Mouse (Mus musculus) erythroblast, embryonic 14.5 days (primary cell): ENCODE measurements around the gene Soga1. TPM values are rescaled to one million over a fixed set of nuclear protein-coding genes. Genes with fewer than 3 reads are reported as not detected.

Experiments
- H3K27me3 ChIP-seq: 2 replicates; pipeline ENCODE4 v1.6.1; 2012; ENCODE audit warnings: inconsistent platforms; ENCODE audit not compliant: control insufficient read depth
- H3K36me3 ChIP-seq: 2 replicates; pipeline ENCODE4 v1.6.1; 2012; ENCODE audit warnings: mild to moderate bottlenecking, inconsistent platforms; ENCODE audit not compliant: control insufficient read depth
- H3K4me1 ChIP-seq: 2 replicates; pipeline ENCODE4 v1.6.1; 2012; ENCODE audit warnings: inconsistent platforms; ENCODE audit not compliant: control insufficient read depth
- H3K4me3 ChIP-seq: replicated peaks from 2 replicates; pipeline ENCODE3; 2012; ENCODE audit warnings: moderate library complexity, mild to moderate bottlenecking, inconsistent platforms
- H3K9me3 ChIP-seq: 2 replicates; pipeline ENCODE4 v1.6.1; 2012; ENCODE audit warnings: low read length, inconsistent platforms, mixed read lengths; ENCODE audit not compliant: control insufficient read depth
- GATA1 ChIP-seq: IDR thresholded peaks from 2 replicates; pipeline ENCODE4 v1.6.1; 2012; ENCODE audit warnings: low read length, inconsistent platforms, mixed read lengths
- TAL1 ChIP-seq: IDR thresholded peaks from 3 replicates; pipeline ENCODE4 v1.6.1; 2012; ENCODE audit warnings: low read length, inconsistent platforms, mixed read lengths
- polyA plus RNA-seq: library from polyadenylated mRNA; stranded (reverse); fragments of >175 nt; gene quantifications from 2 replicates; pipeline ENCODE4 v1.2.3, GENCODE M21; 2012

Gene Soga1
- 0.08 and 0.14 TPM in 2 replicates for polyA plus RNA-seq

DNA sequence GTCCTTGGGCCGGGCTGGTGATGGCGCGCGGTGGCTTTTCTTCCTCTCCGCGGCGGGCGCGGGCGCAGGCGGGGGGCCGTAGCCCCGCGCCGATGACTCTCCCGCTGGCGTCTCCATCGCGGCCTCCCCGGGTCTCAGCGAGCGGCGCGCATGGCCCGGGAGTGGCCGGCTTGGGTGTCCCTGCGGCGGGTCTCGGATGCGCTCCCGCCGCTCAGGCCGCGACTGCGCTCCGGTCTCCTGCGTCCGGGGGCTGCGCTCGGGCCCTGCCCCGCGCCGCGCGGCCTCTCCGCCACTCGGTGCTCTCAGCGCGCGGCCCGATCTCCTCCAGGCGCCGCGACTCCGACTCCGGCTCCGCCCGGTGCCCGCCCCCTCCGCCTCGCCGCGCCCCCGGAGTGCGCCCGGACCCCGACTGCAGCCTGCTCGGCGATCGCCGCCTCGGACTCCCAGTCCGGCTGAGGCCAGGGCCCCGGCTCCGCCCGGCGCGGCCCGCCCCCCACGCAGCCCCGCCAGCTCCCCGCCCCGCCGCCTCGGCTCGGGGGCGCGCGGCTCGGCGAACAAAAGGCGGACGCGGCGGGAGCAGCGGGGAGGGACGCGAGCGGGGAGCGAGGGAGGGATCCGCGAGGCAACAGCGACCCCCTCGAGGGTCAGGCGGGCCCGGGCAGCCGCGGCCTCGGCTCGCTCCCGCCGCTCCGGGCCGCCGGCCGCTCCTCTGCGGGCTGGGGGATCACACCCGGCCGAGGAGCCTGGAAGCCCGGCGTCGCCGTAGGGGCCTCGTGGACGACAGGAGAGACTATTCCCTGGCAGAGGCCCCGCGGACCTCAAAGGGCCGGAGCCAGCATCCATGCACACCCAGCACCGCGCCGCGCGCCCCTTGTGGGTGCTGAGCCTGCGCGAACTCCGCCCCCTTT is at the start of gene Soga1:
Soga1 (minus strand) TSS at position 462 of the 908 bp plus-strand sequence.
- Histone ChIP-seq H3K4me1 (no peaks in the 10 kb centered on the region; the same call in 1 of the 2 replicates), H3K36me3 (no peaks in the 10 kb centered on the region), H3K9me3 (no peaks in the 10 kb centered on the region; the same call in 1 of the 2 replicates), H3K27me3 (peaks cover 80% of the 10 kb centered on the region), H3K4me3 (peak within 1 kb of the TSS; percentile 52)
- no peak for TF ChIP-seq GATA1
- TF ChIP-seq TAL1 = no peak

DNA sequence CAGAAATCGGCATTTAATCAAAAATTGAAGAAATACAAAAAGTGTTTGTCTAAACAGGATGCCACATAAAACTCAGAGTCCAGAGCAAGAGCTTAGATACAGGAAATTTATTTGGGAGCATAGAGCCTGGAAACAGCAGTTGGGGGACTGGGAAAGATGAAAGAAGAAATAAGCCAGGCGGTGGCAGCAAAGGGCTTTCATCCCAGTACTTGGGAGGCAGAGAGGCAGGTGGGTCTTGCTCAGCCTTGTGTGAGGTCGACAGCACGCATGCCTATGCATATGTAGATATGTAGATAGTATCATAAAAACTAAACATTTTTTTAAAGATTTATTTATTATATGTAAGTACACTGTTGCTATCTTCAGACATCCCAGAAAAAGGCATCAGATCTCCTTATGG is 49.0 kb upstream of the Soga1 start:
- peaks cover 23% of the 10 kb centered on the region for H3K4me1 ChIP-seq
- no peaks in the 10 kb centered on the region for H3K9me3 ChIP-seq
- H3K36me3 ChIP-seq = peaks cover 55% of the 10 kb centered on the region
- no peak overlapping the region for H3K4me3 ChIP-seq
- no peaks in the 10 kb centered on the region for H3K27me3 ChIP-seq
- TF ChIP-seq TAL1 = no peak
- no peak for TF ChIP-seq GATA1

DNA sequence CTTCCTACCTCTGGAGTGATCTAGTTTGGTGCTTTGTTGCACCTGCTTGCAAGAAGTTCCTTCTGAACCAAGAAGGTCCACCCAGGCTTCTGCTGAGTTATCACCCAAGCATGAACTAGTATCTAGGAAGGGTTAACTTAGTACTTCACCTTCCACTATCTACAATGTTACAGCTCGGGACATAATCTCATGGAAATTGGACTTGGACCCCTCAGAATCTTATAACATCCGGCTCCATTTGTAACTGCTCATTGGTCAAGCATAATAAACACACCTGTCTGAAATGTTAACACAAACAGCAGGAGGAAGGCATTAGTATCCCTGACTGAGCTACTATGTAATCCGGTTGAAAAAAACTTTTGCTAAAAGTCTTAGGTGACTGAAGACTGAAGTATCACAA is 48.3 kb upstream of the Soga1 start:
- no peak for TF ChIP-seq GATA1
- TF ChIP-seq TAL1 = no peak
- H3K36me3 ChIP-seq = peaks cover 58% of the 10 kb centered on the region
- H3K9me3 ChIP-seq = no peaks in the 10 kb centered on the region
- peaks cover 18% of the 10 kb centered on the region for H3K4me1 ChIP-seq
- no peaks in the 10 kb centered on the region for H3K27me3 ChIP-seq
- H3K4me3 ChIP-seq = no peak overlapping the region

DNA sequence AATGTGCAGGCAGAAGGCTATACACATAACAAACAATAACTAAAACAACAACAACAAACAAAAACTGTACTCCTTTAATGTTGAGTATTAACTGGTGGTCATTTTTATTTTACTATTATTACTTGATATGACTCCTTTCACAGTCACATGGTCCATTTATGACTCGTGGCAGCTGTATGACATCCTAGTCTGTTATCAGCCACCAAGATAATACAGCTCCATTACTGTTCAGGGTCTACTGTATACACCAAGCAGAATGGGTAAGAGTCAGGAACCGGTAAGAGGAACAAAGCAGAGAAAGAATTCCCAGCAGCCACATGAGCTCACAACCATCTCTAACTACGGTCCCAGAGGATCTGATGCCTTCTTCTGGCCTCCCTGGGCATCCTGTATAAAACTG is 46.2 kb upstream of the Soga1 start:
- peaks cover 77% of the 10 kb centered on the region for H3K36me3 ChIP-seq
- TF ChIP-seq GATA1 (no peak), TAL1 (no peak)
- no peaks in the 10 kb centered on the region for H3K9me3 ChIP-seq
- no peak overlapping the region for H3K4me3 ChIP-seq
- no peaks in the 10 kb centered on the region for H3K27me3 ChIP-seq
- peaks cover 2% of the 10 kb centered on the region; the same call in 1 of the 2 replicates for H3K4me1 ChIP-seq

DNA sequence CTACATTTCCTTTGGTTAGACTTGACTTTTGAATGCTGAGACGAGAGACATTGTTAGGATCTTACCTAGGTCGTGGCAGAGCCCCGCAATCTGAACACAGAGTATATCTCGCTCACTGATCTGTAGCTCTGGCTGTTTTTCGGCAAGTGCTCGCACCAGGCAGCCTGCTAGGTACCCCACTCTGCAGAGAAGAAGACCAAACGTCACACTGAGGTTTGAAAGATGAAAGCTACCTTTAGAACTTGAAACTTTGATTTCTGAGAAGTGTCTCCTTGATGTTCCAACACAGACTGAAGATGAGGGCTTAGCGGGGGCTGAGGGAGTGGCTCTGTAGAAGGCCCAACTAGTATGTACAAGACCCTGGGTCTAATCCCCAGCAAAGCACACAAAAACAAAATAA is 42.7 kb upstream of the Soga1 start:
- Histone ChIP-seq H3K9me3 (no peaks in the 10 kb centered on the region), H3K27me3 (no peaks in the 10 kb centered on the region), H3K36me3 (peaks cover 72% of the 10 kb centered on the region), H3K4me1 (no peaks in the 10 kb centered on the region), H3K4me3 (no peak overlapping the region)
- no peak for TF ChIP-seq TAL1
- TF ChIP-seq GATA1 = no peak

DNA sequence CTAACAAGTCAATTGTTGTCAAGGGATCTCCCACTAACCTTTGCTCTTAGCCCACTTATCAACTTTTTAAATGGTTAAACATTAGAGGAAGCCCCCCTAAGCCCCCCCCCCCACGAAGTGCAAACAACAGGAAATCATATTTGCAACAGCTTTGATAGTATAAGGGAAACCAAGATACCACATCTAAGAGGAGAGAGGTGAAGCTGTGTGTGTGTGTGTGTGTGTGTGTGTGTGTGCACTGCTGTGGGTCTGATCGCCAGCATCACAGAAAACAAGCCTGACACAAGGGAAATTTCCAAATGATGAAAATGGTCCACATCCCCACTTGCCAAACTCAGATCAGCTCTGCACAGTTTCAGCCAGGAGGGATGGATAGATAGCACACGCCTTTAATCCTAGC is 40.0 kb upstream of the Soga1 start:
- TF ChIP-seq GATA1 = no peak
- no peak for TF ChIP-seq TAL1
- Histone ChIP-seq H3K27me3 (no peaks in the 10 kb centered on the region), H3K9me3 (no peaks in the 10 kb centered on the region), H3K36me3 (peaks cover 67% of the 10 kb centered on the region), H3K4me3 (no peak overlapping the region), H3K4me1 (no peaks in the 10 kb centered on the region)

DNA sequence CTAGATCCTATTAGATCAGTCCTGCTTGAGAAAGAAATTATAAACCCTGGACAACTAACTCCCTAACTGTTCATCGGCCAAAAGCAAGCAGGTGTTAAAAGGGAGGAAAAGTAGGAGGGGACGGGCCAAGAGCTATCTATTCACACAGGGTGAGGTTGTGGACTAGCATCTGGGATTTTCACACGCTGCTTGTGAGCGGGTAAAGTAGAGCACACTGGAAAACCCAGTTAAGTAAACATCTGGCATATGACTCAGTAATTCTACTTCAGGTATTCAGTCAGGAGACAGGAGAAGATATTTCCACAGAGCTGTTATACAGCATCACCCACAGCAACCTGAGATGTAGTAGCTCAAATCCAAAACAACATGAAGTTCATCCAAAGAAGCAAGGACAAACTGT is 39.5 kb upstream of the Soga1 start:
- Histone ChIP-seq H3K27me3 (no peaks in the 10 kb centered on the region), H3K9me3 (no peaks in the 10 kb centered on the region), H3K4me3 (no peak overlapping the region), H3K36me3 (peaks cover 72% of the 10 kb centered on the region), H3K4me1 (no peaks in the 10 kb centered on the region)
- TF ChIP-seq TAL1 (no peak), GATA1 (no peak)

DNA sequence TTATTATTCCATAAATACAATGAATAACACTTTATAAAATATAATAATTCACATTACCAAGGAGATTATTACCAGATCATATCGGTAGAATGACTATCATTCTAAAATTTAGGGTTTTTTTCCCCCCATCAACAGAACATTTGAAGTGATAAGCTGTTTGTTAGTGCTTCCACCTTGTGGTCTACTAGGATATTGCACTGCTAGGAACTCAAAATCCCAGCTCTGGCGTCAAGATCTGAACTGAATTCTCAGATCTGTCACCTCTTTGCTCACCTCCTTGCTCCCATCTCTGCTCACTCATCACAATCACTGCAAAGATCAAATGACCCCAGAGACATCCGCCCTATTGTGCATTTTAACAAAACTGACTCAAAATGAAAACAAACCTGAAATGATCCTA is 37.9 kb upstream of the Soga1 start:
- Histone ChIP-seq H3K4me3 (no peak overlapping the region), H3K9me3 (no peaks in the 10 kb centered on the region), H3K27me3 (no peaks in the 10 kb centered on the region), H3K4me1 (no peaks in the 10 kb centered on the region), H3K36me3 (peaks cover 74% of the 10 kb centered on the region)
- TF ChIP-seq GATA1 (no peak), TAL1 (no peak)

DNA sequence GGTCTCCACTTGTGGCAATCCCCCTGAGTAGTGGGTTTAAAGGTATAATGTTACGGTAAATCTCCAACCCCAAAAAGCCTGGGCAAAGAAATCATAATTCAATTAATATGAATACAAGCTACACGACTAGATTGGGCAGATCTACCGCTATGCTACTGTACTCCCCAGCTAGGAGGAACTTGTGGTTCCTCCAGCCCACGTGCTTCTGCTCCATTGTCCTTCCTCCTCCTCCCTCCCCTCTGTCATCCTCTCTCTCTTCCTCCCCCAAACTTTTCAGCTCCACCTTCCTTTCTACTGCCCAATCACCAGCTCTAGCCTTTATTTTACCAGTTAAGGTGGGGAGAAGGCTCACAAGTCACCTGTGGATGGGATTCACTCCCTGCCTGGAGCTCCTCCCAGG is 29.2 kb upstream of the Soga1 start:
- Histone ChIP-seq H3K4me3 (no peak overlapping the region), H3K4me1 (no peaks in the 10 kb centered on the region), H3K27me3 (no peaks in the 10 kb centered on the region), H3K9me3 (no peaks in the 10 kb centered on the region), H3K36me3 (peaks cover 77% of the 10 kb centered on the region)
- TF ChIP-seq TAL1 = no peak
- no peak for TF ChIP-seq GATA1
